Mouse (Mus musculus) c-Kit-positive CD71-positive TER-119-negative erythroid progenitor cells, embryonic 14.5 days (primary cell): ENCODE measurements around the gene Adk.

Experiments used
- DNase-seq: peaks from one replicate; pipeline ENCODE4 v3.0.0-alpha.2; 2013; ENCODE audit warnings: low read depth

Adk gene

DNA sequence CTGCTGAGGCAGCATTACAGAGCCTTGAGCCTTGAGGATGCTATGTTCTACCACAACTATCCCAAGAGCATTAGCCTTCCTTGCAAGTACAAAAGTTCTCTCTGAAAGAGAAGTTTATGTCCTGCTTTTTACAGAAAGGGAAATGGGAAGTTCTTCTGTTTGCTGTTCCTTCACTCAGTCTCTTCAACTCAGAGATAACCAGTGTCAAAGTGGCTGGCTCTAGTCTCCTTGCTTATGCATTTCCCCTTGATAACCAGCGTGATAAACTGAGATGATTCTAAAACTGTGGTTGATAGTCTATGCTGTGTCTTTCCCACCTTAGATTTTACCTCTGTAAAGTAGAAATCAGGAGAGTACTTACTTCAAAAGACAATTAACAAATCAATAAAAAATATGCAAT, 223.4 kb downstream of the Adk start:
- no peak for DNase-seq

DNA sequence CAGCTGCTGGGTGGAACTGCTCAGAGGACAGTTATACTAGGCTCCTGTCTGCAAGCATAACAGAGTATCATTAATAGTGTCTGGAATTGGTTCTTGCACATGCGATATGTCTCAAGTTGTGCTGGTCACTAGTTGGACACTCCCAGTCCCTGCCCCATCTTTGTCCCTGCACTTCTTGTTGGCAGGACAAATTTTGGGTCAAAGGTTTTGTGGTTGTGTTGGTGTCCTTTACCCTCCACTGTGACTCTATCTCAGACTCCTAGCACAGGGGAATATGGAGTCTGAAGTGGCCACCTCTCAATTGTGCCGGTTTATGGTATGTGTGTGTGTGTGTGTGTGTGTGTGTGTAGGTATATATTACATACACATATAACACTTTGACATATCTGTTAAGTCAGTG, 225.9 kb downstream of the Adk start:
- DNase-seq, result no peak

DNA sequence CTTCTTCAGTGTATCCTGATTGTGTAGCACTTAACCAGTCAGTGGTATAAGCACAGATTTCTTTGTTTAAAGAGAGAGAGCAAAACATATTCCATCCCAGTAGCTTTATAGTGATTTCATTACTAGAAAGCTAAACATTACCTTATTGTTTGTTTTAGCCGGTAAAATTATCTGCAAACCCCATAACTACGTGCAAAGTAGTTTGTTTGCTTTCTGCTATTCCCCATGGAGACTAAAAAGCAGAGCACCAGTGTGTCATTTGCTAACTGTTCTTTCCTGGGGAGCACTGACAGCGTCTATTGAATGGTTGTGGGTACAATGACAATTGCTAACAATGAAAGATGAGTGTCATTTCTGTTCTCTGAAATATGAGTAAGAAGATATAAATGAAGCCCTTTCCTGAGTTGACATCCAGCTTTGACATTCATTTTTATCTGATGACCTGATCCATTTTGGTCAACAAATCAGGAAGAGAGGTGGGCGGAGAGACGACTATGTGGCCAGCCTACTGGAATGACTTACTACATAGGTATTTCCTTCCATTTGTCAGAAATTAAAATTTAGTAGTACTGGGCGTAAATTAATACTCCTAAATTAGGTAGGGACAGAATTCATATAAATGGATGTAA, 226.6 kb downstream of the Adk start:
- DNase-seq, result no peak

DNA sequence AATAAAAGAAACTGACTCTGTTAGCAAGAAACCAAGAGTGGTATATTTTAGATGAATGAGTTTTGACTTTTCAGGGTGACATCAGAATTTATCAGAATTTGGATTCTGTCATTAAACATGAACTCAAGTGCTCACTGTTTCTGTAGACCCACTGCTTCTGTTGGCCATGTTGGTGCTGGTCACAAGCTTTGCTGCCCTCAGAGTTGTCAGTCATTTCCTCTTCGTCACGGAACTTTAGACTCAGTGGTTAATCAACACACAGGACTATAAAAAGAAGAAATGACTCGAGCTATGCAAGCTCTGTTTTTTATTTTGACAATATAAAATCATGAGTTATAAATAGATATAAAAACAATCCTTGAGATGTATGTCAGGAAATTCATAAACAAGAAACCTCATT, 228.1 kb downstream of the Adk start:
- DNase-seq, result no peak

DNA sequence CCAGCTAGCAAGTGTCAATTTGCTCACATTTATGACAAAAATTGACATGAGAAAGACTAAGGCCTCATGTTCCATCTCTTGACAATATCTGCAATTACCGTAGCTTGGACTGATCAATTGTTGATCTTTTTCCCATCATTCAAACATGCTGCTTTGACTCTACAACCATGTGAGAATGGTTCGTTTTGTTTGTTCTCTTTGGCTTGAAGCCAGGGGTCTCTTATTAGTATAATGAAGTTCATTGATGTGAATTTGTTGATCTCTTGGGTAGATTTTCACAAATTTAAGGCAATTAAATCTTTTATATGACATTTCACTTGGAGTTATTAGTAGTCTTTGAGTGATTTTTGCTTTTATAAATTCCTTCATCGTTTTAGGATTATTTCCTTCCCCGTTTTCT, 229.1 kb downstream of the Adk start:
- DNase-seq, result no peak

DNA sequence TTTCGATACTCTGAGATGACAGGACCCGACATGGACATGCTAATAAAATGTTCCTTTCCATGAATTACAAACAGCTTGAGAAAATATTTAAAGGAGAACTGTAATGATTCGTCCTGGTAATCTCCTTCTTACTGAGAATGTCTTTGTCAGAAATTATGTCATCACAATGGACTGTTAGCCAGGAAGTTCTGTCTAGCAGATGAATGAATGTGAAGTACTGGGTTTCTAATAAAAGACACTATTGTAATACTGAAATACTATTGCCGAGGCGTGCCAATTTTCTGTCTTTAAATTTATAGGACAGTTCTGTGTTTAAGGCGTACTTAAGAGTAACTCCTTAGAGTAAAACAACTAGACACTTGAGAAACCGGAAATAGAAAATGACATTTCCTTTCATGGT, 231.7 kb downstream of the Adk start:
- no peak for DNase-seq

DNA sequence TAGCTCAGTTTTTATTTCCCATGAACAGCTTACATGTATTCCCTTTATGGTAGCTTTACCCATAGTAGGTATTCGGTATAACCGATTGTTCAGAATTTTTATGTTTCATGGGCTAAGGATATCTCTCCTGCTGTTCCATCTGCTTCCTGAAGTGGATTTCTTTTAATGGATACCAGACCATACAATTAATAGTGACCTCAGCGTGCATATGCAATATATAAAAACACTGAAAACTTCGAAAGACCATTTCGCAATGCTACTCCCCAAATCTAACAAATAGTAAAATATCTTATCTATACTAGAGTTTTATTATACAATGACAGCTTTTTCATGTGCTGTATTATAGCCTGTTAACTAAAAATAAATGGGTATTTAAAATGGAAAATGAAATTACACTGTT, 232.5 kb downstream of the Adk start:
- DNase-seq, result no peak

DNA sequence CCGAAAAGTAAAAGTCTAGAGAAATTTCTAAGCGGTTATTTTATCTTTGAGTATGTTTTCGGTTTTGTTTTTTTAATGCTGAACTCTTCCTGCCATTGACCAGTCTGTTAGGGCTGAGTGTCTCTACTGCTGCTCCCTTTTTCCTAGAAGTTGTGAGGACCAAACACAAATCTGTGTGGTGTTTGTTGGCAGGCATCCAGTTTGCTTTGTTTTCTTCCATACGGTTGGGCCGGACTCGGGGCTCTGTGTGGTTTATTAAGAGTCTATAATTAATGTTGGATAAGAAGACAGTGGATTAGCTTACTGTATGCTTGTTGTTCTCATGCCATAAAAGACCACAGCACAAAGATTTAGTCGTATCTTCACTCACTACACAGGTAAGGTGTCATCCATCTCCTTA, 233.9 kb downstream of the Adk start:
- DNase-seq, result no peak

DNA sequence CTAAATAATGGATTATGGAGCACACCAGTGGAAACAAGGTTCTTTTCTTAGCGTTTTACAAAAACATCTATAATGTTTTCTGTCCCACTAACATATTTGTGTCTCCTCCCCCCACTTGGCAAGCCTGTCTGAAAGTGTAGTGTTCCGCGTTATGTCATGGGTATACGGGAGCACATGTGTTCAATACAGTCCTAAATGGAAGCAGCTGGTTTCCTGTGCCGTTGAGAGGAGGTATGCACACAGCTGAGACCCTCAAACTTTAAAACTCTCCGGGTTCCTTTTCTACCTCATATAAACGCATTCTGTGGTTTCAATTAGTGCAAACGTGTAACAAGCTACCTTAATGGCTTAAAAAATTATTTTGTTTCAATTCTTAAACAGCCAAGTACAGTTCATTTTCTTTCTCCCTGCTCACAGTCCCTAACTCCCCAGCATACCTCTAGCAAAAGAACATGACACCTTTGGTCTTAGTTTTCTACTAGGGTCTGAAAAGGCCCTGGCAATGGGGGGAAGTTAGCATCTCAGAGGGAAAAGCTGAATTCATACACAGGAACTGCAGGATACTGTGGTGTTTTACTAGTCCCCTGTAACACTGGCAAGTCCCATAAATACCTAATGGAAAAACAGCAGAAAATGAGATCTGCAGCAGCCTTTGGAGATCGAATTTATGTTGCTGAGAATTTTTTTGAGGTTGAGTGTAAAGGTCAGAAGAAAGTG, 235.5 kb downstream of the Adk start:
- no peak for DNase-seq

DNA sequence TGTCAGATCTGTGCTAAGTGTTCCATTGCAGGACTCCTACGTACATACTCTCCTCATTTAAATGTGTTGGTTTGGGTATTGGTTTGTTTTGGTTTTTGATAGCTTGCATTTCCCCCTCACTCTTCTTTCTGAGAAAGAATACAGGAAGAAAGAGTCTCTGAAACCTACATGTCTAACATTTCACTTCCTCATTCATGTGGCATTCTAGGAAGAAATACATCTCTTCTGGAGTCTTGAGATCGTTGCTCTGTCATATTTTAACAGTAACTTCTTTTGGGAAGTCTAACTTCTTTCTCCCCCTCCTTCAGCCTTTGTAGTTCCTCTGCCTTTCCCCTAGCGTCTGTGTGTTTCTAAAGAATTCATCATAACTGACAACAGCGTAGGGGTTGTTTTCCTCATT, 247.4 kb downstream of the Adk start:
- DNase-seq, result no peak

DNA sequence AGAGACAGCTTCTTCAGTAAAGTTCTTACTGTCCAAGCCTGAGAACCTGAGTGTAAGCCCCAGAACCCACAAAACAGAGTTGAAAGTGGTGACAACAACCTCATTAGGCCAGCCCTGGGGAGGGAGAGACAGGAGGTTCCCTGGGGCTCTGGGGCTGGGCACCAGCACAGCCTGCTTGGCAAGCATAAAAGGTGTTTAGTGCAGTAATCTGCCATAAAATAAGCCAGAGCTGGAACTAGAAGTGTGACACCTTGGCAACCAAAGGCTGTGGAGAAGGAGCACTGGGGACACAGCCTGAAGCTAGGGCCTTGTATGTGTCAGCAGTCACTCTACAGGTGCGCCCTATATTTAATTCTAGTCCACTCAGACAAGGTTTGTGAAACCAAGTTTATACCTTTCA, 252.4 kb downstream of the Adk start:
- no peak for DNase-seq

DNA sequence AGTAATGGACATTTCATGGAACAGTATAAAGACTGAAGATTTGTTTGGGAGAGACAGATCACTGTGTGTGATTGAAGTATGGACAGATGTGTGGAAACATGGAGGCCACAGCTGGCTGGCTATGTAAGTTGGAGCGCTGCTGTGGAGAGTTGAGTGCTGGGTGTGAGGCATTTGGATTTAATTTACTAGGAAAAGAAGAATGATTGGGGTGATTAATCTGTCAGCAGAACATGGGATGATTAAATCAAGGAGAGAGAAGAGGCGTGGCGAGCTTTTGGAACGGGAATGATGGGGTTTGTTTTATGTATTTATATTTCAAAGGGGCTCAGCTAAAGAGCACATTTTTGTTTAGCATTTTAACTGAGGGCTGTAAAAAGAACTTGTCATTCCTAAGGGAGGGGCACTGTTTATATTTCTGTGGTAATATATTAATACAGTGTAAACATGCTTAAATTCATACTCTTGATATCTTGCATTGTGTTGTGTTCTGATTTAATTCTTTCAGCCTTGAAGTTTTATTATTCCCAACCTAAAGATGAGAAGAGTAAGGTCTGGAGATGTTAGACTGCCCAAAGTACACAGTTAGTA, 256.1 kb downstream of the Adk start:
- no peak for DNase-seq

DNA sequence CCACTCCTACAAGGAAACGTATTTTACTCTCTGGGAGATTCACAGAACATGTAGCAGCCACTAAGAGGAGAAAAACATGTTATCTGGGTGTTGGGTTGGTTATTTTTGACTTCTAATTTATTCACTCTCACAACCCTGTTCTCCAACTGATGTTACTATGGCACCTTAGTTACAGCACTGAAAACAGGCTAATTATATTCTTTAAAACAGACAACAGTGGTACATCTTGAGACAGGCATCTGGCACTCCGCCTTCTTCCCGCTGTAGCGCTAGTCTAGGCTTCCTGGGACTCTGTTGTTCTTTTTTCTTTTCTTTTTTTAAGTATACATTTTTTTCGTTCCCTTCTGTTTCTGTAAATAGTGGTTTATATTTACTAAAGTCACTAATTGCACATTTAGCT, 258.2 kb downstream of the Adk start:
- no peak for DNase-seq

DNA sequence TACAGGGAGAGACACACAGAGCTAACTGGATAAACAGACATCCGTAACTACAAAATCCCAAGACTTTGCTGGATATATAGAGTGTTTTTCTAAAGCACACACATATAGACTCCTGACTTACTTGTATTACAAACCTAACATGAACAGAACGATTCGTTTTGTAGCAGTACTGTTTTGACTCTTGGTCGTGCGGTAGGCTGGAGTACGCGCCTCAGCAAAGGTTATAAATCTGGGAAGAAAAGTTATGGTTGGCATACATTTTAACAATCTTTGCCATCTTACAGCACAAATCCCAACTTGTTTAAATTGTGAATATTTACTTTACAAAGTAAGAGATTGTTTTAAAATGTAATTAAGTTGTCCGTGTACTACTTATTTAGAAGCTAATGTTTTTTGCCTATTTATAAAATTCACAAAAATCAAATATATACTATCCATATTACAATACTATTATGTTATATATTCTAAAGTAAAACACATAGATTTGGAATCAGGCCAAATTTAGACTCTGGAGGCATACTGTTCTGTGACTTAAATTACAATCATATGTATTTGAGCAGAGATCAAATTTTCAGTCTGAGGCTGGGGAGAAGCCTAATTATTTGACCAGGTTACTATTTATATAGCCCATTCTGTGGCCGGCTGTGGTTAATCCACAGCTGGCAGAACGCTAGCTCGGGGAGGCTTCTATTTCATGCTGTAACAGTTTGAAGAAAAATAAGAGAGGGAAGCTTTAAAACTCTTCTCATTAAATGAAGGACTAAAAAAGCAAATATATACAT, 261.4 kb downstream of the Adk start:
- DNase-seq, result no peak

DNA sequence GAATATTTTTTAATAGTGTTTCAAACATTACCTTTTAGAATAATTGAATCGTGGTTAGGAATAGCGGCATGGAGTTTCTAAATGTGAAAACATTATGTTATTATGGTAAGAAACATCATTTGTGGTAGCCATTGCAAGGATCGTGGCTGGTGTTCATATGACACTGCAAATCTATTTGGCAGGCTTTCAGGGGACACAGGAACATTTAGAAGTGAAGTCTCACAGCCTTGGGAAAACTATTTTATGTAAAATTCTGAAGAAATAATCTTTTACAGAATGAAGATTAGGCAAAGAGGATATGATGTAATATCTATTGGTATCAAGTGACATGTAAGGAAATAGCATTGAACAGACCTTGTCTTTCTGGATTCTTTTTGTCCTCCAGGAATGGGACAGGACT, 262.1 kb downstream of the Adk start:
- DNase-seq, result no peak

DNA sequence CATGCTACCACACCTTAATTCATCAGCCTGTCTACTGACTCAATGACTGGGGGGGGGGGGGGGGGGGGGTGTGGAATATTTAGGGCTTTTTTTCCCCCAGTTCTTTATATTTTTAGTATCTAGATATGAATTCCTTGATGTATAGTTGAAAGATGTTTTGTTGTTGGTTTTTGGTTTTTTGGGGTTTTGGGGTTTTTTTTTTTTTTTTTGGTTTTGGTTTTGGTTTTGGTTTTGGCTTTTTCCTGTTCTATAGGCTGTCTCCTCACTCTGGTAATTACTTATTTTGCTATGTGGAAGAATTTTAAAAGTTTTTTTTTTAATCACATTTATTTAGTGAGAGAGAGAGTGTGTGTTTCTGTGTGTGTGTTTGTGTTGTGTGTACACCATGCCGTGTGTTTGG, 282.5 kb downstream of the Adk start:
- DNase-seq, result no peak

DNA sequence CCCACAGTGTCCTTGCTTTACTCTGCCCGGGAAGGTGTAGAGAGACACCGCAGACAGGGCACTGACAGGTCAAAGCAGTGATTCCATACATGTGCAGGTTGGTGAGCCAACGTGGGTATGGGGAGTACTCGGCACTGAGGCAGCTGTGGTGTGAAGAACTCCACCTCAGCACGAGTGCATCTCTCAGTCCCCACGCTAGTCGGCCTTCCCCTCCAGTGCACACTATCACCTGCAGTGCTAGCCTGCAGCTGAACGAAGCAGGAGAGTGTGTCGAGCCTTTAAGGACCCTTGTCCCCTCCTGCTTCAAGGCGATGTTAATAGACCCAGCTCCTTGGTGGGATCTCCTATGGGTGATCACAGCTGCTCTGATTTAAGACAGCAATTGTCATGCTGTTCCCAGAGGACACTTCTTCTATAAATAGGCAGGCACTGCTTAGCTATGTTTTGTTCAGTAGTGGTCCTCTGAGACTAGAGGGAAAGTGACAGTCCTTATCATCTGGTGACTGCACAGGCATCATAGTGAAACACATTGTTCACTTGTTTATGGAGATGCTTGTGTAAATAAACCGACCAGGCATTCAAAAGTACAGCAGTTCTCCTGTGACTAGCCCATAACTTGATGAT, 283.4 kb downstream of the Adk start:
- DNase-seq, result no peak

DNA sequence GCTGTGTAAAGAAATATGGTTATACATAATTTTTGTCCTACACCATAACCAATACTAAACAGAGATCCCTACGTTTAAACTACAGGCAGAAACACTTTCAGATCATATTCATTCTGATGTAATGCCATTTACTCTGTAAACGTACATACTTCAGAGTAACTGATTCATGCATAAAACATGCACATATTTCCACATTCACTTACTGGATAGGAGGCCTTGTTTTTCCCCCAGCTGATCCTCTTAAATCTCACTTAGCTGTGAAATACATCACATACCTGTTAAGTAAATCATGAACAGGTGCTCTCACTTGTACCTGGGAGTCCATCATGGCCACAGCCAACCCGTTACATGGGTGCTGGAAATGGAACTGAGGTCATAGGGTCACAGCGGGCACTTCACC, 285.6 kb downstream of the Adk start:
- DNase-seq, result no peak

DNA sequence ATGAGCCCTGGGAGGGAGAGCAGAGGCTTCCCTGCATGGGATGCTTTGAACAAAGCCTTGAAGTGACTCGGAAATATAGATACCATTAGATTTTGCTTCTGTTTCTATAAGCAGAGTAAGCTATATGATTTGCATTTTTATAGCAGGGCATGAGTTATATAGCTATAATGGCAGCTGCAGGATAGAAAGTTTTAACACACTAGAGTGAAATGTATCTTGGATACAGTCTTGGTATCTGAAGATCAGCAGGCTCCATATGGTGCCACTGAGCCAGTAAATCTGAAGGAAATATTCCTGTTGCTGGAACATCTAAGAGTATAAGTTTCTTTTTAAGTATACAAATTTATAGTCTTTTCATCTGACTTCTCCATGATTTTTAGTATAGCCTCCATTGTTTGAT, 288.8 kb downstream of the Adk start:
- DNase-seq, result no peak

DNA sequence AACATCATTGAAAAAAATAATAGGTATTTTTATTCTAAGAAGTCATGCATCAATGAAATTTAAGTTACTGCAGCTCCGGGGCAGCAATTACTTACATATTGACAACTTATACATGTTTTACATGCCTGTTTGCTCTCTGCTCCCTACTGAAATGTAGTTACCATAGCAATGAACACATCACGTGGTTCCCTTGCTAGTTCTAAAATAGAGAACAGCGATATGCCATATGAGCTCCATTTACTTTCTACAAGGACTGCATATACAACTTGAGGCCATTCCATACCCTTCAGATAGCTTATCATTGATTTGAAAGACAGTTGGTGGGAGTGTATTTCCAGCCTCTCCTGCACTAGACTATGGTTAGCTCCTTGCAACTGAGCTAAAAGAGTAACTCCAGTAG, 290.6 kb downstream of the Adk start:
- no peak for DNase-seq

DNA sequence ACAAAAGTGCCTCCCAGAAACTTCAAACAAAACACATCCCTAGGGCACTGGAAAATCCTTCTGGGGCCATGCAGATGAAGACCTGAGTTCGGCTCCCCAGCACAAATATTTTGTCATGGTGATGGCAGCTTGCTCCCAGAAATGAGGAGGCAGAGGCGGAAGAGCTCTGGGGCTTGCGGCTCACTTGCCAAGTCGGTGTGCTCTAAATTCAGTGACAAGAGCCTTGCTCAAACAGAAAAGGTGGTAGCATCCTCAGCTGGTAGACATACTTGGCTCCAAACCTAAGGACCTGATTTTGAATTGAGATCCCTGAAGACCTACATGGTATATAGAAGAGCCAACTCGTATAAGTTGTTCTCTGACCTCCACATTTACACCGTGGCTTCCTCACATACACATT, 292.5 kb downstream of the Adk start:
- no peak for DNase-seq

DNA sequence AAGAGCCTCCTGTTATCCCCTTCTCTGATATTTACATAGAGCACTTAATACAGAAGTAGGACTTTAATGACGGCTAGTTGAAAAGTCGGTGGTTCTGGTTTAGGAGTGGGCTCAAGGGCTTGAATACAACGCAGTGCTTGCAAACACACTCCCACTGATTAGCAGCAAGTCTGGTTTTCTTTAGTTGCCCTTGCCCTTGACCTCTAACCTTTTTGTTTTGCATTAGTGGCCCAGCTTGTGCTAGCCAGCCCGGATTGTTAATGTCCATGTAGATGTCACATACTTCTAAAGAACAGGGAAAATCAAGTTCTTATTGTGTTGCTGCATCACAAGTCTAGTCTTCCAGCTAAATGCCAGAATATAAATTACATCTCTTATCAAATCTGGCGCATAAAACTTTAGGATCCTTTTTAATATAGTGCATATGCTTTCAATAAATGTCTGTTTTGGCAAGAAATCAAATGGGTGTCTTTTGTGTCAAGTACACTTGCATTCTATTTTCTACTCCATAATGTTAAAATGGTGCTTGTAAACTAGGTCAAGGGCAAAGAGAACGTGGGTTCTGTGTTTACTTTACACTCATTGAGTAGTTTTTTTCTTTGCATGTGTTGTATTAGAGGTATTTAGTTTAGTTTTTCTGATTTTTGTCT, 296.4 kb downstream of the Adk start:
- no peak for DNase-seq
